Mouse (Mus musculus) MEL-GATA-1-ER (cell line): ENCODE results near the gene Vmn2r68.

Experiments used
- DNase-seq: peaks from one replicate; pipeline ENCODE4 v3.0.0-alpha.2; 2012; ENCODE audit warnings: low read depth; ENCODE audit errors: extremely low read depth

Gene Vmn2r68

DNA sequence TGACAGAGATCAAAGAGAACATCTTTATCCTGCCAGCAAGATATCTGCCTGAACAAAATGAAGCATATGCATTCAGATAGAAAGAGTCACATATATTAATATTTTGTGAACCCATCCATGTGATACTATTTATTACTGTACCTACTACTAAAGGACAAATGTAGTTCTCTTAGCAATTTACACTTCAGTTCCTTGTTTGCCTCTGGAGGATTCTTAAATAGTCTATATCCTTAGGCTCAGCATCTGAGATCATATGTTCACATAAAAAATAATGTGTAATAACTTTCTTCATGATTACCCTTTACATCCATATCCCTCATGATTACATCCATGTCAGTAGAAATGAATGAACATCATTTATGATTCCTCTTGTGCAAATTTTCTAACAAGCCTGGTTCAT lies at the start of gene Vmn2r68:
Gene Vmn2r68 (minus strand): TSS at position 101 of the 400 bp plus-strand sequence.
- no peak for DNase-seq
